Mouse (Mus musculus): ENCODE measurements around the gene E4f1.

E4f1 gene

DNA sequence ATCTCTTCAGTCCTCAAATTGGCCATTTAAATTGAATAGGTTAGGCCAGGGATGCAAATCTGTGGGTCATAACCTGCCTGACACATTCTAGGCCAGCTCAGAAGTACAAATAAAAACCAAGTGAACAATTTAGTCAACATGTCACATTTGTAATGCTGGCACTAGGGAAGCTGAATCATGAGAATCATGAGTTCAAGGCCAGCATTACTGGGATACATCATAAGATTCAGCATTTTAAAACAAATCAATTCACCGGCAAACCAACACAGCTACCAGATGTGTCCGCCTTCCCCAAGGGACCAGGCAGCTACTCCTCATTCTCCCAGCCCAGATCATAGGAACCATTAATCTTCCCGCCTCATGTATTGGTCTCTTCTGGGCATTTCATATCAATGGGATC is 13.4 kb upstream of the E4f1 start:
- in situ Hi-C loops (cut with MboI; ENCODE audit: low sequenced_read_pairs): no loop called here

DNA sequence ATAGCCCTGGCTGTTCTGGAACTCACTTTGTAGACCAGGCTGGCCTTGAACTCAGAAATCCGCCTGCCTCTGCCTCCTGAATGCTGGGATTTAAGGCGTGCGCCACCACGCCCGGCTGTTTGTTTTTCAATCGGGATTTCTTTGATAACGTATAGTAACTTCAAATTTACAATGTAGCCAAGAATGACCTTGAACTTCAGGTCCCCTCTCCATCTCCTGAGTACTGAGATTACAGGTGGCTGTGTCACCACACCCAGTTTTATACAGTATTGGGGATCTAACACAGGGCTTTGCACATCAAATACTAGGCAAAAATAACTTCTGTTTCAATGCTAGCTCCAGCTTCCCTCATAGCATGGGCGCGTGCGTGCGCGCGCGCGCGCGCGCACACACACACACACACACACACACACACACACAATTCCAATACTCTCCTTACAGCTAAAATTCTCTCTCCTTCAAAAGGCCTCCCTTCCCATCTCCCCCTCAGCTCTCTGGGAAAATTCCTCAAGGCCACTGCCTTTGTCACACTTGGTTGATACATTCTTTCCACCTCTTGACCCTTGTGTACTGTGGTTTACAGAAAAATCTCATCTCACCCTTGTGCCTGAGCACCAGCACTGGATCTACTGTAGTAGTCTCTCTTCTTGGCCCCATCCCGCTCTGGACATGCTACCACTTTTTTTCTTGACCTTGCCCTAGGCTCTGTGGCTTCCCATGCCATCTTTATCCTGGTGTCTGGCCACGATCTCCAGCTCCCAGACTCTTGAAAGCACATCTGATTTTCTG is 11.1 kb upstream of the E4f1 start:
- in situ Hi-C loops (cut with MboI; ENCODE audit: low sequenced_read_pairs): no loop called here

DNA sequence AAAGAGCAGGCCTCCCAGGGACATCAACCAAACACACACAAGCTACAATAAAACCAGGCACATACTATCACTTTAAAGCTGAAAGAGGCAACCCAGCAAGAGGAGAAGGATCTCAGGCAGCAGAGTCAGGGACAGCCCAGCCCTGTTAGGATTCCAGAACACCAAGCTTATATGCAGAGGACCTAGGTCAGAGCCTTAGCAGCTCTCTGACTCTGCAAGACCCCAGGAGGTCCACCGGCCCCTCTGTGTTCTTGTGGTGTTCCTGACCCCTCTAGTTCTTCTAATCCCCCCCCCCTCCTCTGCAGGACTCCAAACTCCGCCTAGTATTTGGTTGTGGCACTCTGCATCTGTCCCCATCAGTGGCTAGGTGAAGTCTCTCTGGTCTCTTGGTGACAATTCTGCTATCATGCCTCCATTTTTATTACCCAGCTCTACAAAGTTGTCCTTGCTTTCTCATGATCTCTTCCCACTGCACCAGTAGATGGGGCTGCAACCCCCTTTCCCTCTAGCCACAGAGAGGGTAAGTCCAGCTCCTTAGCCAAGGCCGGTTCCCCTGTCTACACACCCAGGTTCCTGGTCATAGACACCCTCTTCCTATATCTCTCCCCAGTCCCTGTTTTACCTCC is 10.2 kb upstream of the E4f1 start:
- in situ Hi-C loops (cut with MboI; ENCODE audit: low sequenced_read_pairs): no loop called here

DNA sequence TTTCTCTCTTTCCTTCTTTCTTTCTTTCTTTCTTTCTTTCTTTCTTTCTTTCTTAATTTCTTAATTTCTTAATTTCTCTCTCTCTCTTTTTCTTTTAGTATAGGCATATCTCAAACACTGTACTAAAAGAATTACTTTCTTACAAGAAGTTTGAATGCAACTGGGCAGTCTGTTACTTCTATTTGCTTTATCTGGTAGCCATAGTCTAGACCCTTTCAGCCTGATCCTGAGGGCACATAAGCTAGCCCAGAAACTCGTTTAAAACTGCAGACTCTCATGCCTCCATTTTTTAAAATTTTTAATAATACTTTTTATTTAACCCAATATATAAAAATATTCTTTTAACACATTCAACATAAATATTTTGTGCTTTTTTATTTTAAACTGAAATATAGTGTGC is 9.3 kb upstream of the E4f1 start:
- in situ Hi-C loops (cut with MboI; ENCODE audit: low sequenced_read_pairs): no loop called here

DNA sequence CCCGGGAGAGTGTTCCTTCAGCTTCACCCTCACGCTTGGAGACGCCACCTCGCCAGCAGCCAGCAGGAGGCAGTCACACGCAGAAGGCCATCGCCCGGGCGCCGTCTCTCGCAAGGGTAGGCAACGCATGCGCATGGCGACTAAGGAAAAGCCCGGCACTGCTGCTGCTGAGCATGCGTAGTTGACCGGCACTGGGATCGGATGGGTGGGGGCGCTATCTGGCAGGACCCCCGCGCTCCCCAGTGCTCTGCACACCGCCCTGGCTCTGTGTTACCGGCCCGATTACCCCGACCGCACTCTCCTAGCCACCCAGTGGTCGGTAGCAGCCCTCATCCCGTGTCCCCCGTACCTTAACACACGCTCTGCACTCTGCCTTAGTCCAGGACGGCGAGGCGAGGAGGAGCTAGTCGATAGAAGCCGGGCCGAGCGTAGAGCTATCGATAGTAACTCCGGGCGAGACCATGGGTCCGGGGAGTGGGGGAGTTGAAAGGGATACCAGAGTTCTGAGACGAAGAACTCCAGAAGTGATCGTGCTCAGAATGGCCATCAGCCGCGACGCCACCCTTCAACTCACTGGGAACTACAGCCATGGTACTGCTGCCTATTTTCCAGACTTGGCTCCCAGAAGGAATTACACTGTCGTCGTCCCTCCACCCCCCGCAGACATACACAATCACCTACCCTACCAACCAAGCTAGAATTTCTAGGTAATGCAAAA is 8.7 kb upstream of the E4f1 start, which contains the start of gene Mlst8:
Gene Mlst8 (minus strand): TSS at position 416 of the 718 bp plus-strand sequence.
- in situ Hi-C loops (cut with MboI; ENCODE audit: low sequenced_read_pairs): no loop called here

DNA sequence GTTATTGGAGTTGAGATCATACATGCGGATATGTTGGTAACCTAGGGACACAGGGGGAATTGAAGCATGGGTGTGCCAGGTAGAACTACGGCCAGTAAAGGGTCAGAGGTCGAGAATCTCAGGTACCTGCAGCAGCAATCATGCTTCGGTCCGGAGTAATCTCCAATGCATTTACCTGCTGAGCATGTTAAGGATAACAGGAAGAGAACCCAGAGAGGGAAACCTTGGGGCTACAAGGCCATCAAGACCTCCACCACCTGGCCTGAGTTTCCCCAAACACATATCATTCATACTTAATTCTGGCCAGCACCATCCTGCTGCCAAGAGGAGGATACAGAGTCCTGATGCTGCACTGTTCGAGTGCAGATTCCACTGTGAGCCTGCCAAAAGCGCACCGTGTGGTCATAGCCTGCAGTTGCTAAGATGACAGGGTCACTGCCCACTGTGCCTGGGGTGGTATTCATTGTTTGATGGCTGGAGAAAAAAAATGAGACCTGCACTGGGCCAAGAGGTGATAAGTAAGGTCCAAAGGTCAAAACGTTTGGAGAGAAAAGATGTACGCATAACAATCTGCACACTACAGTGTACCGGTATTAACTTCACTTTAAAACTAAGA is 8.0 kb upstream of the E4f1 start:
- in situ Hi-C loops (cut with MboI; ENCODE audit: low sequenced_read_pairs): no loop called here

DNA sequence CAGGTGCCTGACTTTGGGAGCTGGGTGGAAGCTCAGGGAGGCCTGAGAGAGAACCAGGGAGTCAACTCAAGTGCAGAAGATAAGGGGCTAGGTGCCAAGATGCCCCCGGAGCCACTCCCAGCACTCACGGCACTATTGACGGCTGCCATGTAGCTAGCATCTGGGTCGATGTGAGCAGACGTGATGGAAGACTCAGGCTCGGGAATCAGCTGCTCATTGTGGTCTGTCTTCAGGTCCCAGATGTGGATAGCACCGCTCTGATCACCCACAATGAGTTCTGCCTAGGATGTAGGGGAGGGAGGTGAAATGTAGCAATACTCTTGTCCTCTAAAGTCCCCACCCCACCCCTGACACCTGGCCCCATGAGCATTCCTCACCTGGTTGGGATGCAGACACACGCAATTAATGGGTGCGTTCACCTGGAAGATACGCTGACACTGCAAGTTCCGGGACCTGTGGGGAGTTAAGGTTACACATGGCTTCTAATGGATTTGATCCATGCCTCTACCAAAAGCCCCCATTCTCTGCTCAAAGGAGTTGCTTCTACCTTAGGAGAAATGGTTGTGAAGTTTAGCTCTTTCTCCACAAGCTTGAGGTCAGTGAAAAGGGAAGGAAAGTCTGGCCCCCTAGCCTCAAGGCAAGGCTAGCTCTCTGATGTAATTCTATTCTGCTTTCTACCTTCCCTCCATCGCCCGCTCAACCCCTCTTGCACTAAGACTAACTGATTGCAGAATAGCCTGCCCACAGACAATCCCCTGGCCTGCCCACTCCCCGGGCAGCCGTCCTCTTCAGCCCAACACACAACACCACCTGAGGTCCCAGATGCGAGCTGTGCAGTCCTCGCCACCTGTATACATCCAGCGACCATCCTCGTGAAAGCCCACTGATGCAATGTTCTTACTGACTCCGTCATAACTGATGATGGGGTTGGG is 7.2 kb upstream of the E4f1 start:
- in situ Hi-C loops (cut with MboI; ENCODE audit: low sequenced_read_pairs): no loop called here

DNA sequence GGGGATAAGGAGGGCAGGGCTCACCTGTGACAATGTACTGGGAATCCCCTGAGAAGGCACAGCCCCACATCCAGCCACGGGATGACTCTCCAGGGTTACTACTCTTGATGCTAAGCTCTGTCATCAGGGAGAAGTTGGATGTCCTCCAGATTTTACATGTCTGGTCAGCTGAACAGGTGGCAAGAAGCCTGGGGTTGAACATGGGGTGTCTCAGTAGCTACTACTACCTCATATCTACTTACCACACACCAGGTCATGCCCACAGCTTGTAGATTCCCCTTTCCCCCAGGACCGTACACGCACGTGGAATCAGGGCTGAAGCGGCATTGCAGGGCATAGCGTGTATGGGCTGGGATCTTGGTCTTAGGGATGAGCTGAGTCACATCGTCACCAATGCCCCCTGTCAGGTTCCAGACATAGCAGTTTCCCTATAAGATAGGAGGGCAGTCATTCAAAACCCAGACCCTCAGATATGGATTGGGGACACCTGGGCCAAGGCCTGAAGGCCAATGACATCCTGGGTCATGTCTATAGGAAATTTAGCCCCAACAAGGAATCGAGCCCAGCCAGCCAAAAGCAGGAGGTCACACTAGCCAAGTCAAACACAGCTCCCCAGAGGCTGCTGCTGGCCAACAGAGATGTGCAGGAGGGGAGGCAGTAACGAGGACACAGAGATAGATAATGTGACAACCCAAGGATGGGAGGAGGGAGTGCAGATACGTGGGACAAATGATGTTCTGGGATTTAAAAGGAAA is 6.1 kb upstream of the E4f1 start:
- in situ Hi-C loops (cut with MboI; ENCODE audit: low sequenced_read_pairs): no loop called here

DNA sequence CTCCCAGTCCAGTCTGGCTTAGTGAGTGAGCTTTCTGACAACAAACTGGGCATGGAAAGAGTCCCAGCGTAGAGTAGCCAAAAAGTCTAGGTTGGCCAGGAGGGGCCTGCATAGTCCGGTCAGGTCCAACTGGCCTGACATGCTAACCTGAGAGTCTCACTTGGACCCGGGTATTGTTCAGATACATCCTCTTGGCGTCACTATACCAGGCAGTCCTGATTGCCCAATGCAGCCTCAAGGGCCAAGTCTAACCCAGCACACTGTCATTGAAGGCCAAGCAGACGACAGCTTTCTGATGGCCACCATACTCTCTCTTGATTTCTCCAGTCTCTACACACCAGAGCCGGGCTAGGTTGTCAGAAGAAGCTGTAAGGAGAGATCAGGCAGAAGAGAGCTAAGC is 5.5 kb upstream of the E4f1 start:
- in situ Hi-C loops (cut with MboI; ENCODE audit: low sequenced_read_pairs): no loop called here

DNA sequence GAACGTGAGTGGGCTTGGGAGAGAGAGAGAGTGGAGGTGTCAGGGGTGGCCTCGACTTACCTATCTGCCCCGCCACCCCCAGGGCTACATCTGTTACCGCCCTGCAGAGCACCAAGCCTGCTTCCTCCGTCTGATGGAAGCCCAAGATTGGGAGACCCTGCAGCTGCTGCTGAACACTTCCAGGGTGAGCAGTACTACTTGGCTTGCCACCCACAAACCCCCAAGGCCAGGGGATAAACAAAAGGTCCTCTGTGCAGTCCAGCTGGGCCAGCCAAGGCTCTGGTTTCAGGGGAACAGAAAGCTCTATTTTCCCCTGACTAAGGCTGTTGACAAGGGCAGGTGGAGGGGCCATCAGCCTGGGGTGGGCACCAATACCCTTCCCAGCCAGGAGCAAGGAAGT is 4.4 kb upstream of the E4f1 start:
- in situ Hi-C loops (cut with MboI; ENCODE audit: low sequenced_read_pairs): no loop called here

DNA sequence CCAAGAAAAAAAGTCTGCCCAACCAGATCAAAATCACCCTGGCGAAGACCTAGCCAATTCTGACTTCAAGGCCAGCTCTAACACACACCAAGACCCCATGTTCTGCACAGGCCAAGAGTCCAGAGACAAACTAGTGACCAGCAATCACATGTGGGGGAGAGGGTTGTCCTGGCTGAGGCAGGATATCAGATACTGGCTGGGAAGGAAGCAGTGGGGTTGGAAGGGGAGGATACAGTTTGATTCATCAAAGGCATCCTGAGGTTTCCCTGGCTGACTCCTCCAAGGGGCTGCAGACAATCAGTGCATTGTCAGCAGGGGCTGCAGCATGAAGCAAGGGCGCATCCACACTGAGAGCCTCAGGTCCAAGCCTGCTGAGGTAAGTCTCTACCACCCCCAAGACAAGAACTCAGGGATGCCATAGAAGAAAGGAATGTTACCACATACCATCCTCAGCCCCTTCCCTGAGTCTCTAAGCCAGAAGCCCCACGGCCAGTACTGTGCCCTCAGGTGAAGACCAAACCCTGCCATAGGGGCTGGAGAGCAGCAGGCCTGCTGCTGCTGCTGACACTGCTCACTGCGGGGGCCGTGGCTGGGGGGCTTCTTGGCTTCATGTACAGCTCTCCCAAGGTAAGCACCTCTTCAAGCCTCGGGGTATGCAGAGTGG is 3.6 kb upstream of the E4f1 start, which contains the start of gene Bricd5:
Gene Bricd5 (plus strand): TSS at position 273 of the 664 bp plus-strand sequence.
- in situ Hi-C loops (cut with MboI; ENCODE audit: low sequenced_read_pairs): no loop called here

DNA sequence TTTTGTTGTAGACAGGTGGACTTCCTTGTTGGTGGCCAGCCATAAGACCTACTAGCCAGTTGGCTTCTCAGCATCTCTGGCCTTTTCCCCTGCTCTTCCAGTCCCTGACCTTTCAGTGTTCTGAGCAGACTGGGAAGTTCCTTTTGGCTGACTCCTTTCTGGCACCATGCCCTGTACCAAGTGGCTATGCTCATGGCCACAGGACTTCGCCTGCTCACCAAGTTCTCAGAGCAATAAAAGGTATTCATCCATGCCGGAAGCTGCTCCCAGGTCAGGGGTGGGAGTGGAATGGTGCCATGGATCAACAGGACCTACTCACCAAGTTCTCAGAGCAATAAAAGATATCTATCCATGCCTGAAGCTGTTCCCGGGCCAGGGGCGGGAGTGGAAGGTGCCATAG is 2.4 kb upstream of the E4f1 start:
- in situ Hi-C loops (cut with MboI; ENCODE audit: low sequenced_read_pairs): no loop called here

DNA sequence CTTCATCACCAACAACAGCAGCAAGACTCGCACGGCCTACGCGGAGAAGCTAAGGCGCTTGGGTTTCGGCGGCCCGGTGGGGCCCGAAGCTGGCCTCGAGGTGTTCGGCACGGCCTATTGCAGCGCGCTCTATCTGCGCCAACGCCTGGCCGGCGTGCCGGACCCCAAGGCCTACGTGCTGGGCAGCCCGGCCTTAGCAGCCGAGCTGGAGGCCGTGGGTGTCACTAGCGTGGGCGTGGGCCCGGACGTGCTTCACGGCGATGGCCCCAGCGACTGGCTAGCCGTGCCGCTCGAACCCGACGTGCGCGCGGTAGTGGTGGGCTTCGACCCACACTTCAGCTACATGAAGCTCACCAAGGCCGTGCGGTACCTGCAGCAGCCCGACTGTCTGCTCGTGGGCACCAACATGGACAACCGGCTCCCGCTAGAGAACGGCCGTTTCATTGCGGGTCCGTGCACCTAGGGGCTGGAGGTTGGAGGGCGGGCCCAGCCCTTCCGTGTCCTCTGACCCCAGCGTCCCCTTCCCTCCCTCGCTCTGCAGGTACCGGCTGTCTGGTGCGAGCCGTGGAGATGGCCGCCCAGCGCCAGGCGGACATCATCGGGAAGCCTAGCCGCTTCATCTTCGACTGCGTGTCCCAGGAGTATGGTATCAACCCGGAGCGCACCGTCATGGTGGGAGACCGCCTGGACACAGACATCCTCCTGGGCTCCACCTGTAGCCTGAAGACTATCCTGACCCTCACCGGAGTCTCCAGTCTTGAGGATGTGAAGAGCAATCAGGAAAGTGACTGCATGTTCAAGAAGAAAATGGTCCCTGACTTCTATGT is 801 bp upstream of the E4f1 start:
- in situ Hi-C loops (cut with MboI; ENCODE audit: low sequenced_read_pairs): no loop called here

DNA sequence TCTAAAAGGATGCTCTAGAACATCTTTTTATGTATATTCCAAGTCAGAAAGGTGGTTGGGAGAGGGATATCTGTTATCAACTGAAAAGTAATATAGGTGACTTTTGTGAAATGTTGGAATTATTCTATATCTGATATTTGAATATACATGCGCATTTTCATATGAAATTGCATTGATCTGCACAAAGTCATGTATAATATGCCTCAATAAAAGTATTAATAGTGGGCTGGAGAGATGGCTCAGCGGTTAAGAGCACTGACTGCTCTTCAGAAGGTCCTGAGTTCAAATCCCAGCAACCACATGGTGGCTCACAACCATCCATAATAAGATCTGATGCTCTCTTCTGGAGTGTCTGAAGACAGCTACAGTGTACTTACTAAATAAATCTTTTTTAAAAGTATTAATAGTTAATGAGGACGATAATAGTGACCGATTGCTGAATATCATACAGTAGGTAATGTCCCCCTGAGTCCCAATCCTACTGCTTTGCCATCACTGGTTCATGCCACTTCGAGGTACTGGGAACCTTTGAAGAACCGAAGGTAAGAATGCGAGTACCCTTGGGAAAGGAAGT is 690 bp downstream of the E4f1 start:
- in situ Hi-C loops (cut with MboI; ENCODE audit: low sequenced_read_pairs): no loop called here

DNA sequence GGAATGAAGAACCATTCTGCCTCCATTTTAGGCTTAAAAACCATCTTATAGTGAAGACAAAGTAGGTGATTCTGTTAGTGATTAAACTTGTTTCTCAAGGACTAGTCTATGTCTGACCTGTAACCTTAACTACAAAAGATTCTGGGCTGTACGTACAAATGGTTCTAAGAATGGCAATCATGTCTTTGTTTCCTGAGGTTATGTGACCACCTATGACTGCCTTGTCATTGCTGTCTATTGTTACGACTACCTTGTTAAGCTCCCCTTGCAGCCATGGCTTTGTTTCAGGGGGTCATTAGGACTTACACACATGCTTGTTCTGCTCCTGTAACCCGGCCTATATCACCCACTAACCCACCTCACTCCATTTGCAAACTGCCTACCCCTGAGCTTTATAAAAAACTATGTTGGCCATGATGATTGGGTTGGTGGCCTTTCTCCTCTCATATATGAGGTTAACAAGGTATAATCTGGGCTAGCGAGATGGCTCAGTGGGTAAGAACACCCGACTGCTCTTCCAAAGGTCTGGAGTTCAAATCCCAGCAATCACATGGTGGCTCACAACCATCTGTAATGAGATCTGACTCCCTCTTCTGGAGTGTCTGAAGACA is 1.4 kb downstream of the E4f1 start:
- in situ Hi-C loops (cut with MboI; ENCODE audit: low sequenced_read_pairs): no loop called here

DNA sequence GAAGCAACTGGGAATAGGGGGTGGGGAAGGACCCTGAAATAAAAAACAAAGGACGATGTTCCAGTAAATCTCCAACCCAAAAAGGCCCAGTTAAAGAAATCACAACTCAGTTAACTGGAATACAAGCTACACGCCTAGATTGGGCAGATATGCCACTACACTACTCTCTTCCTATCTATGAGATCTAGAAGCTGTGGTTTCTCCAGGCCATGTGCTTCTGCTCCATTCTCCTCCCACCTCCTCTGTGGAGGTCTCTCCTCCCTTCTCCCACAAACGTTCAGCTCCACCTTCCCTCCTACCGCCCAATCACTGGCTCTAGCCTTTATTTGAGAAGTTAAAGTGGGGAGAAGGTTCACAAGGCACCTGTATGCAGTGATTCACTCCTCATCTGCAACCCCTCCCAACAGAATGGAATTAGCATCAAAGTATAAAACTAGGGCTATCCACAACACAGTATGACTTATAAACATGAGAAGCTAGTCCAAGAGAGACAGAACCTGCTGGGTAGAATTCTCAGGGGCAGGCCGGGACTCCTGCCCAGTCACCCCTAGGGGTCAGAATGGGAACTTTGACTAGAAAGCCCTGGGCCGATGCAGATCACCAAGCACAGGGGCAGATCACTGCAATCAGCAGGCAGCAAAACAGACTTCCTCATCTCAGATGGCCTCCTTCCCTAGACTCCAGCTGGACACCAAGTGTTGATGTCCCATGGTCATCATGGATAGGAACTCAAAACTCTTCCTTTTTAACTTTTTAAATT is 6.6 kb downstream of the E4f1 start:
- in situ Hi-C loops (cut with MboI; ENCODE audit: low sequenced_read_pairs): no loop called here

DNA sequence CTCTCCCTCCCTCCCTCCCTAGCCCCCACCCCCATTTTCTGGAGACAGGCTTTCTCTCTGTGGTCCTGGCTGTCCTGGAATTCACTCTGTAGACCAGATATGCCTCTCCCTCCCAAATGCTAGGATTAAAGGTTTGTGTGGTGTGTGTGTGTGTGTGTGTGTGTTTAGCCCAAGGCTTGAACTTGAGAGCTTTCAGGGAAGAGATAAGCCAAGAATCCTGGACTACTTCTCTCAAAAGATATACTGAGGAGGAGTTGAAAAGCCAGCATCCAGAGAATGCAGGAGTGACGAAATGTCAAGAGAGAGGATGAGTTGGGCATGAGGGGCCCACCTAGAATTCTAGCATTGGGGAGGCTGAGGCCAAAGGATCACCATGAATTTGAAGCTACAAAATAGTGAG is 7.2 kb downstream of the E4f1 start:
- in situ Hi-C loops (cut with MboI; ENCODE audit: low sequenced_read_pairs): no loop called here

Measured in CH12F3 (cell line).